Mouse (Mus musculus): Measurements from ENCODE around the gene Antxr1. TPM values are rescaled to one million over a fixed set of nuclear protein-coding genes. Genes with fewer than 3 reads are reported as not detected.

Antxr1 gene
- total RNA-seq, 4 experiments from 2014 or later: 11.2 to 16.5 (median 12.9) TPM

DNA sequence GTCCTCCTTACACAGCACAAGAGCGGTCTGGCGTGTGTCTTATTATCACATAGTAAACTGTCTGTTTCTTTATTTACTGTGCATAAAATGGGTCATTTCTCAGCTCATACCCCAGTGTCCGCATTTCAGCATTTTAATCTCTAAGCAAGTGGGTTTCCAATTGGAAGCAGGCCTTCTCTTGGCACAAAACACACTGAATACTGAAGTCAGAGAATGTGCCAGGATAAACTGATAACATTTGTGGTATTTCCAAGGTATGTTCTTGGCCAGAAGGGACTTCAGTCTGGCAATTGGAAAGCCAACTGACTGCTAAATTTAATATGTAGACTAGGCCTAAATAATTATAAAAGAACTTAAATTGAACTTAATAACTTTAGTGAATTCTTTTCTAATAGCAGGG, 84.9 kb downstream of the Antxr1 start:
- no peak for DNase-seq (ENCODE audit: low spot score in 2 of 2)

DNA sequence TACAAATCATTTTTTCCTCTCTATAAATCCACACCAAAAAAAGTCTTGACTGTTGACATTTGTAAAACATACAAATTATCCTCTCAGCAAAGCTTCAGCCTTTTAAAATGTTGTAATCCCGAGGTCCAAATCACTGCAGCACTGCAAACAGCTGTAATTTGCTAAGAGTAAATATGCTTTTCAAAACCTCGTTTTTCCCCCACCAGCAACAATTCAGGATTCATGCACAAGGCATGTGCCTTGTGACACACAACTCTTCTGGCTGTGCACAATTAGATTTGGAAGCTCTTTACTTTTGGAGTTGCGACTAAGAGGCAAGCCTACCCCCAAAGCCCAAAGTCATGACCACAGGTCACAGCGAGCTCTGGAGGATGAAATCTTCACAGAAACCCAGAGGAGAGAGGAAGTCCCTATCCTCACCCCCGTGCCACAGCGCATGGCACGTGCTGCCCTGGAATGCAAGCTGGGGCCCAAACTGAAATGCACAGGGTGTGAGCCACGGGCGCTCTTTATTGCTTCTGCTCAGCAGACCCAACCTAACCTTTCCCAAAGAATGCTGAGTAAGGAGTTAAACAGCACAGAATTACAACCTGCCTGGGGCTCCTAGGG, 87.3 kb downstream of the Antxr1 start:
- no peak for DNase-seq (ENCODE audit: low spot score in 2 of 2)

DNA sequence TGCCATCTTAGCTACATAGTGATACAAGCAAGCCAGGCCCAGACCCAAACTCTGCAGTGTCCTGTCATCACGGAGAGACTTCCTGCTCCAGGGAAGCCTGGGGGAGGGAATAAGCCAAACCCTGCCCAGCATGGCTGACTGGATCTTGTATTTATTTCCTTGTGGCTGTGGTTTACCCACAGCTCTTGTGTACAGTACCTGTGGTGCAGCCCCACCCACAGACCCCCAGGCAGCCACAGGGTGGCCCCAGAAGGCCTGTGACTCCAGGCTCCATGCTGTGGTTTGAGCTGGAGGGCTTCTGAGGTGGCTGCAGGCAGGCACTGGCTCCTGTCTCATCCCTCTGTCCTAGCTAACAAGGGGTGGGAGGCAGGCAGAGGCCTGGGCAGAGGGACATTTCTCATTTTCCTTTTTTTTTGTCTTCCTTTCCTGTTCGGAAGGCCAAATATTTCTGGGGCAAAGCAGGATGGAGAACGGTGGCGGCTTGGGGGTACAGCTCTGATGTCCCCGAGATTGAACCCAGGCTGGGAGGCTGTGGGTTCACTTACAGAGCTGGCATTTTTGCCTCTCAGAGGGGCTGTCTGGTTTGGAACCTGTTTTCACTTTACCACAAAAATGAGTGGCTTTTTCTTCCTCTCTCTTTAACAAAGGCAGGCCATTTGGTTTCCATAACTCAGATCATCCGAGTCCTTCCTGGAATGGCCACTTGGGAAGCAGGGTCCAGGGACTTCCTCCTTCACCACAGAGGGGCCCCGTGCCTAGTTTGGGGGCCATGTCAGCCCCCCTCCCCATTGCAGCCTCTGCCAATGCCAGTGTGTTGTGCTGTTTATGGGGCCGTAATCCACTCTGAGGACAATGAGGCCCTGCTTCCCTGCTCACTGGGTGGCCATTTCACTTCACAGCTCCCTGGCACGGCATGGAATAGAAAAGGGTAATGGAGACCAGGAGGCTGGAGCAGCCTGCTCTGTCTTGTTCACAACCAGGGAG, 91.2 kb downstream of the Antxr1 start:
- DNase-seq (ENCODE audit: low spot score in 2 of 2): no peak

DNA sequence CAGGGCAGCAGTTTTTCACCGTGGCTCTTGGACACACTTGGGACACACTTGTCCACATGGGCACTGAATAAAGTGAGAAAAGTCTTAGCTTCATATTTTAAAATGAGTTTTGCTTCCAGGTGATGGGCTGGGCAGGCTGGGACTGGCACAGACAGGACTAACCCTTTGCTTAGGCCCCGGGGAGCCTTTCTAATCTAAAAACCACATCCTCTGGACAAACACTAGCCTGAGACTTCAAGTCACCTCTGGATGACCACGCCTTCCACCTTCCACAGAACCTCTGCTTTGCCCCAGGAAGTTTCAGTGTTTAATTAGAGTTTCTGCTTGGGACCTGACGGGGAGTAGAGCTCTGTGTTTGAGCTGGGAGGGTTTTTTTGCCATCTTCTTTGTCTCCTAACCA, 98.4 kb downstream of the Antxr1 start:
- no peak for DNase-seq (ENCODE audit: low spot score in 2 of 2)

DNA sequence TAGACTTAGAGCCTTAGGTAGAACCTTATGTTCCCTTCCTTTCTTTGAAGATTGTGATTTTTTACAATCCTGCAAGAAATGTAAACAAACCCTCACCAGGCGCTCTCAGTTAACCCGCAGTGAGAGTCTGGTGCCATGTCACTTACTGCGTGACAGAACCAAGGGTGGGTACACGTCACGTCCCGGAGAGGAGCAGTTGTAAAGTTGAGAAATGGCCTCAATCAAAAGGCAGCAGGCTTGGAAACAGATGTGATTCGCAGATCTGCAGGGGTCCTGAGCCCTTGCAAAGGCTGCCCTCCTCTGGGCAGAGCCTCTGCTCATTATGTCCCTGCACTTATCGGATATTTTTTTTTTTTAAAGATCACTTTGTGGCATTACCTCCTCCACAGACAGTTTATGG, 99.6 kb downstream of the Antxr1 start:
- no peak for DNase-seq (ENCODE audit: low spot score in 2 of 2)

DNA sequence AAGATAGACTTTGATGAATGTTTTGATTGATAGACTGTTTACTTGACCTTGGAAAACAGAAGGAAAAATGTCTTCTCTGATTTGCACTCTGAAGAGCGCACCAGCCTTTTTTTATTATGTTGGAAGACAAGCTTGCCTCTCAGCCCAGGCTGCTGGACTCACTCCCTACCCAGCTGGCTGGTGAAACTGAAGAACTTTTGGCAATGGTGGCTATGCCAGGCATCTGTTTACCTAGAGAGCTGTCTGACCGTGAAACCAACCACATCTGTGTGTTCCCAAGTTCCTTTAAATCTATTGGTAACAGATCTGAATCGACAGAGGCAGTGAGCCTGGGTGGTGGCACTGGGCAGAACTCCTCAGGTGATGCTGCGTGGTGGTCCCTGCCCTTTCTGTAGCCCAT, 102.5 kb downstream of the Antxr1 start:
- DNase-seq (ENCODE audit: low spot score in 2 of 2): no peak

DNA sequence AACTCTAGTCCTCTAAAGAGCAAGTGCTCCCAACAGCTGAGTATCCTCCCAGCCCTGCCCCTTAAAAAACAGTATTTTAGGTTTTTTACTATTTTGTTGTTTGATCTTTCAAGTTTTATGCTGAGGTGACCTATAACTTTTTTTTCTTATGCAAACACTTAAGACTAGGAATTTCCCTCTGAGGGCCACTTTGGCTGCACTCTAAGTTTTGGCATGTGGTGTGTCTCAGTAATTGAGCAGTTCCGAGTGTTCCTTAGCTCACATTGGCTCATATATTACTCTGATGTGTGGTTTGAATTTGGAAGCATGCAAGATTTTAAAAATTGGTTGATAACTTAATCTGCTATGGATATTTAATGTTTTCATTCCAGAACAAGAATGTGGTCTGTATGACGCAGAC, 105.6 kb downstream of the Antxr1 start:
- no peak for DNase-seq (ENCODE audit: low spot score in 2 of 2)

DNA sequence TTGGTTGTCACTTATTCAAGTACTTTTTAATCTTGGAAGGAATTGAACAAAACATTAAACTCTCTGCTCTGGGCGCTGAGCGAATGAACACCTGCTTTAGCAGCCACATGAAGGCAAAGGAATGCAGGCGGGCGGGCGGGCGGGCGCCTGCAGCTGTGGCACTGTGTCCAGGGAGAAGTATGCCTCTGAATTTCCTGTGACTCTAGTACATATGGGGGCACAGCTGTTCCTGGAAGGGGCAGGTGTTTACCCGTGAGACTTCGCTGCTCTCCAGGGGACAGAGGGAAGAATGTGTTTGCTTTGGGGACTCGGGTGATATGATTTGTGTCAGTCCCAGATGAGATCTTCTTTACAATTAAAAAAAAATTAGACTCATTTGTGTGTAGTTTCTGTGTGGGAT, 107.7 kb downstream of the Antxr1 start:
- no peak for DNase-seq (ENCODE audit: low spot score in 2 of 2)

DNA sequence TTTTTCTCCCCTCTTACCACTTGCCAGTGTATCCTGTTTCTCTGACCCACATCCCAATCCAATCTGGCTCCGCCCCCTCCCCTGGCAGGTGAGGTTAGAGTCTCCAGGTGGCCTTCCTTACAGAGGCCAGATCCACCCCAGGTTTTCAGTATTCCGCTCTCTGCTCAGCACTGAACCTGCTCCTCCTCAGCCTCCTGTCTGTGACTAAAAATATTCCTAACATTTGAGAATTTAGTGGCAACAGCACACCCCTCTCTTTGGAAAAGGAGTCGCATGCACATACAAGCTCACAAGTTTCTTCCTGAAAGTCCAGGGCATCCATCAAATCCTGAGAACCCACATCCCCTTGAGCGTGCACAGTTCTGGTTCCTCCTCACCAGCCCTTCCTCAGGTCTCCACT, 109.3 kb downstream of the Antxr1 start:
- DNase-seq (ENCODE audit: low spot score in 2 of 2): no peak

DNA sequence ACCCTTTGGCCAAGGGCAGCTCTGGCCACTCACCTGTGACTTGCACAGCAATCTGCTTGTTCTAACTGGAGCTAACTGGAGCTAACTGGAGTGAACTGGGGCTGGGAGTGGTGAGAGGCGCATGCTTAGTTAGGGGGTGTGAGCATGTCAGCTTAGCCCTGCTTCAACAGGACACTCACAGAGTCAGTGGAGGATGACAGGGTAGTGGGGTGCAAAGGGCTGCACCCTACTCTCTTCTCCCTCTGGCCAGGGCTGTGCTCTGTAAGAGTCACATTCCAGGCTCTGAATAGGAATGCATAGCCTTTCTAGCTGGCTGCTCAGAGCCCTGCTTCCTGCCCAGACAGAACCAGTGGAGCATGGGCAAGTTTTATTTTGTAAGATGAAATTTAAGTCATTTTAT, 110.3 kb downstream of the Antxr1 start:
- no peak for DNase-seq (ENCODE audit: low spot score in 2 of 2)

DNA sequence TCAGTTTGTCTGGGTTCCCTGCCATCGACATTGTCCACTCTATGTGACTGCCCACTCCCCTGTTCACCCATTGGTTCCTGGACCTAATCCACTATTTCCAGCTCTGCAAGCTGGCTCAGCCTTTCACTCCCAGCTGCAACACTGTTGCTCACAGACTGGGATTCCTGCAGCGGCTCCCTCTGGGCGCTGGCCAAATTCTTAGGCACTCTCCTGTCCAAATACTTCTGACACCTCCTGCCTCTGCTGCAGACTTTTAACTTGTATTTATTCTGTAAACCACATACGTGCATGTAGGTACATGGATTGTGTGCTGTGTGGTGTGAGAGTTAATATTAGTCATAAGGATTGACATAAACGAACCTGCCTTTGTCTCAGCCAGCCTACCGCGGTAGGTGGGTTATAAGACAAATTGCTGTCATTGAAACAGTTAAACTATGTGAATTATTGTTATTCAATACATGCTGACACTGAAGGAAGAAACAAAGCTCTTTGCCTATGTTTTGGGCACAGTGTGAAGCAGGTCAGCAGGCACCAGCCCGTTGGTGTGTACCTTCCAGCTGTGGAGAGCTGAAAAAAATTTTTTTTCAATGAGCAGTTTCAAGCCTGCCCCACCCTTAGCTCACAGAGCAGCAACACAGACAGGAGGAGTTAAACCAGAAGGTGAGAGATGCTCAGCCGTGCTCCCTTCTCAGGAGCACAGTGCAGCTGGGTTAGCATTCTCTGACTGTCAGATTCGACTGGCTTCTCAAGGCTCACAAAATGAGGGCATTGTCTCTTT, 112.6 kb downstream of the Antxr1 start:
- no peak for DNase-seq (ENCODE audit: low spot score in 2 of 2)

DNA sequence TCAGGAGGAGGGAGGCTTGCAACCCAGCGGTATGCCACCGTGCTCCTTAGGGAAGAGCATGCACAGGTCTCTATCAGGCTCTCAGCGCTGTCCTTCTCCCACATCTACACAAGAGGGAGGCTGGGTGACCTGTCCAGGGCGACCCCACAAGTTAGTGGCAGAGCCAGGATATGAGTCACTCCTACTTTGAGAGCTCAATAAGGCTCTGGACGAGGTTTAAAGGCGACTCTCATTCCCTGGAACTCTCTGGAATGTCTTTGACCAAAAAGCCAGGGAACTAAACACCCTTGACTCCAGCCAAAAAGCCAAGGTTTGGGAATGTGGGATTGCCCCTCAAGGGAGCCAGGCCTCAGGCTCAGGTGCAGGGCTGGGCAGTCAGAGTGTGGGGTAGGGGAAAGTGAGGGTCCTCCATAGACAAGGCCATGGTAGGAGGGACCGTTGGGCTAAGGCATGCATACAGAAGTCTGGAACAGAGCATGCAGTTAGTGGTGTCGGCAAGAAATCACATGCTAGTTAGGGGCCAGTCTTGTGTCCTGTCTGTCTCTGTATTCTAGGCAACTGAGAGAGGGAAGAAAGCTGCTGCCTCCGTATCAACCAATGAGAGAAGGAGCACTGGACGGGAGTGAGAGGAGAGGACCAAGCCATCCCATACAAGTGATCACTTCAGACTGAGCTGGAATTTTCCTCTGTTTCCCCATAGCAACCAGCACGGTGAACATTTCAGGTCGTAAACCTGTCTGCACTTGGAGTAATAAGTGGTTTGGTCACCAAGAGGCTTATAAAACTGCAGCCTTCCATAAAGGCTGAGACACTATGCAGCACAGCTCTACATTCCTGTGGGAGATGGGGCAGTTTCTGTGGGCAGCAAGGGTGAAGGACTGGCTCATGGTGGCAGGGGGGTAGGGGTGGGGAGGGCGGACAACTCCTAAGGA, 116.3 kb downstream of the Antxr1 start:
- no peak for DNase-seq (ENCODE audit: low spot score in 2 of 2)

DNA sequence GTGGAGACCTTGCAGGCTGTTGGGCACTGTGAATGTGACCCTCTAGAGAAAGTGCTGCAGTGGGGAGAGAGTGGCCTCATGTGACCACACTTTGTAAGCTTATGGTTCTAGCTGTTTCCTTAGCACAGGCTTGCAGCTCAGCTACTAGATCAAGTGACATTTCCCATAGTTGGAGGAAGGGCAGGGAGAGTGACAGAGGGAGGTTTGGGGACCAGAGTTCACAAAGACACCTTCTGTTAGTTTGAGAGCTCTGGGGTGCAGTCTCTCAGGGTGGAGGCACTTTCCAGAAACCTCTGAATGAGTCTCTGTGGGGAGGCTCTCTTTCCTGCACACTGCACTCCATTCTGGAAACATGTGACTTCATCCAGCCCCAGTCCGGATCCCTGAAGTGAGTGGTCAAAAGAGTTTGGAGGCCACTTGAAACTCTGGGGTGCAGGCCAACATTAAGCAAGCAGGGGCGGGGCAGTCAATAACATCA, 119.5 kb downstream of the Antxr1 start:
- no peak for DNase-seq (ENCODE audit: low spot score in 2 of 2)

DNA sequence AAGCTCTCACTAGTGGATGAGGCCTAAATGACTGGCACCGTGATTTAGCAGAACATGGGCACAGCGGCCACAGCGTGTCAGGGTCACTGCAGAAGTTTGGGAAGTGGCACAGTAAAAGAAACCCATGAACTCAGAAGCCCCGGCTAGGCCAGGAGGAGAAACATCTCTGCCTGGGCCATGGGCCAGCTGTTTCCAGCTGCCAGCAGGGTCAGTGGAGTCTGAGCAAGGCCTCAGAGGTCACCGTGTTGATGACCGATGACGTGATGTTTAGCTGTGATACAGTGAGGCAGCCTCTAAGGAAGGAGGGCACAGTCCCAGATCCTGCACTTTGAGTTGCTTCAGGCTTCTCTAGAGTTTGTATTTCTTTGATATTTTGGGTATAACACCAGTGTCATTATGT, 122.4 kb downstream of the Antxr1 start:
- no peak for DNase-seq (ENCODE audit: low spot score in 2 of 2)

DNA sequence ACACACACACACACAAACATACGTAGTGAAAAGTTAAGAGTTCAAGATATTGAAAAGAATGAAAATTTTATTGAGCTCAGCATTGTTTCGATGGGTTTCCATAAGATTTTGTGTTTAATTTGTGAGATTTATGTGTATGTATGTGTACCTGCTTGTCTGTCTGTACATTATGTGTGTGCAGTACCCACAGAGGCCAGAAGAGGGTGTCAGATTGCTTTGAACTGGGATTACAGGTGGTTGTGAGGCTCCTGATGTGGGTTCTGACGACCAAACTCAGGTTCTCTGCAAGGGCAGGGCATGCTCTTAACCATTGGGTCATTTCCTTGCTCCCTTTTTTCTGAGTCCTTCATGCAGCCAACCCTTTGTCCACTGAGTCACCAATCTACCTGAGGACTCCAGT, 124.1 kb downstream of the Antxr1 start:
- no peak for DNase-seq (ENCODE audit: low spot score in 2 of 2)

DNA sequence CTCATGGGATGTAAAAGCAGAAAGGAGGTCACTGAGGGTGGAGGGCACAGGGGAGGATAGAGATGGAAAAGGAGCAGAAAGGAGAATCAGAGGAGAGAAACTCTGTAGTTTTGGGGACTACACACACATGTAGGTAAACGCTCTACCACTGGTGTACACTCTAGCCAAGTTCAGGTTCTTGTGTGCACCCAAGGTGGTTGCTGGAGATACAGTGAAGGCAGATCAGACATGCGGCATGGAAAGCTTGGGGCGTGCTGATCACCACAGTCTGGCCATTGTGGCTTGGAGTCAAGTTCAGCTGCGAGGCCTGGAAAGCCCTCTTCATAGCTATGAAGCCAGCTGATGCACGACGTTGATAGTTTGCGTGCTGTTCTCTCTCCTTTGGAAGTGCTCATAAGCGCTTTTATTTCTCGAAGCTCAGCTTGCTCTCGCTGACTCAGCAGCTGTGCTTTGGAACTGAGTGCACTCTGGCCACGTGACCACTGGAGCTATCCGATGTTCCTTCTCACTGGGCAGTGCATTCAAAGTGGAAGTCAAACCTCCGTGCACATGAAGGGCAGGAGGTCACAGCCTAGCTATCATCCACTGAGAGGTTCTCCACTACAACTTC, 128.1 kb downstream of the Antxr1 start:
- no peak for DNase-seq (ENCODE audit: low spot score in 2 of 2)

DNA sequence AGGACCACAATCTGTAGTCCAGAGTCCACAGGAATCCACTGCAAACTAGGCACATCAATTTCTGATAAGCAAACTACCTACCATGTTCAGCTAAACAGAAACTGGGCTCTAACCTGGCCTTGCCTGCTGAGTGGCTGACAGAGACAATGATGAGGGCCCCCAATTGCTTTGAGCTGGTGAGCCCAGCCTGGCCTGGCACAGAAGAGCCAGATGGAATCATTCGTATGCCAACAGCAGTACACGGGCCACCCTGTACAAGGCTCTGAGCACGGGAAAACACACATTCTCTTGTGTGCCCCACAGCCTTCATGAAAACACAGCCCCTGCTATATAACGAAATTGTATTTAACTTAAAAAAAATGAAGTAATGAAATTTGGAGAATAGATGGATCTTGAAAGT, 128.8 kb downstream of the Antxr1 start:
- DNase-seq (ENCODE audit: low spot score in 2 of 2): no peak

DNA sequence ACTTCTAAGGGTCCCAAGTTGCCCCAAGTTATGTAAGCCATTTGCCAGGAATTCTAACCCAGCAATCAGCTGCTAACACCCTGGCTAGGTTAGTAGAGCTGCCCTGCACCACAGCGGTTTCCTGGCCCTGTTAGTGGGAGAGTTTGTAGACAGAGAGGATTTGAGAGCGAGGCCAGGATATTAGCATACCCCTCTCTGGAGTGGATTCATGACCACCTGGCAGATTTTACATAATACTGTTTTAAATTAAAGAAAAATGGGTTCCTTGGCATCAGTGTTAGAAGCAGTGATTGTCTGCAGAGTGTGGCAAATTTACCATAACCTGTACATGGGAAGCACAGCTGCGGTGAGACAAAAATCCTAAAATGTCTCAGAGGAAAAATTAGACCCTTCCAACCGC, 132.2 kb downstream of the Antxr1 start:
- DNase-seq (ENCODE audit: low spot score in 2 of 2): no peak

DNA sequence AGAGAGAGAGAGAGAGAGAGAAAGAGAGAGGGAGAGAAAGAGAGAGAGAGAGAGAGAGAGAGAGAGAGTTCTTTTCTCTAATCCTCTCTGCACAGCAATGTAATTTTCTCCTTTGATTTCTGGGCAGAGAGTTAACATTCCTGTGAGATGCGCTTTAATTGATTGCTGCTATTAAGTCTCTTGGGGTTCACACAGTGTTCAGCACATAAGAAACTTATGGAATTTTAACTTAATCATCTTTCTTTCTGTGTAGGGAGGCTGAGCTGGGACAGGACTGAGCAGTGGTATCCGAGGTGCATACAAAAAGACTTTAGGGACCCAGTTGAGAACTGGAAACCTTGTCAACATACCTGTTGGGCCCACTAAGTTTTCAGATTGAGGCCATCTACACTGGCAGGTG, 132.6 kb downstream of the Antxr1 start:
- no peak for DNase-seq (ENCODE audit: low spot score in 2 of 2)

DNA sequence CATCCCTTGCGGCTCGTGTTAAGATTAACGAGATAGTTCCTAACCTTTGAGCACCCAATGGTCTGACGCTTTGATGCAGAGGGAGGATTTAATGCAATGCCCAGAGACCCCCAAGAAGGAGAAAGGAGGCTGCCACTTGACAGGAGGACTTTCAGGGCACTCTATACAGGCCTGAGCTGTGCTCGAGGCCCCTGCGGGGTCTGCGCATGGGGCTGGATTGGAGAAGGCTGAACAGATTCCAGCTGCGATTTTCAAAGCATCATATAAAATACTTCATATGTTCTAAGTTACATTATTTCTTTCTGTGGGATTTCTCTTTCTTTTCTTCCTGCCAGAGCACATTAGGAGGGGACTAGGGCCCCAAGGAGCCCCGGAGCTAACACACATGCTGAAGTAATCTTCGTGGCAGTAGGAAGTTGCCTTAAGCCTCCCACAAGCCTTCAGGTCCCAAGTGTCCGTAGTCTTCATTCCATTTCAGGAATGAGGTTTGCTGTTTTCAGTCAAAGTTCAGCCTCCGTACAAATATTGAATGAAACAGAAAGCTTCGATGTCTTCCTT, 133.5 kb downstream of the Antxr1 start:
- no peak for DNase-seq (ENCODE audit: low spot score in 2 of 2)

Data from layer of hippocampus, adult 8-10 months (tissue).